7 mouse cellular contexts compared by ENCODE assay signal in genomic region chr14:14067648-14068472, GRCm38 (mm10). TPM values are rescaled to one million over a fixed set of nuclear protein-coding genes. Genes with fewer than 3 reads are reported as not detected.
DNase-seq lines count a peak whose midpoint lies in the region; ATAC-seq and TF ChIP-seq lines count a peak whose summit lies in the region.

No protein-coding gene starts in this region.

- peaks cover 10% of the 10 kb centered on the region for H3K4me1 ChIP-seq in brown adipose tissue, adult 24 weeks (ENCODE audit: control insufficient read depth, insufficient read depth, insufficient read length, low read length)
- peaks cover 100% of the 10 kb centered on the region for H3K4me1 ChIP-seq in forebrain, embryonic 10.5 days
- peaks cover 56% of the 10 kb centered on the region for H3K4me1 ChIP-seq in megakaryocyte, embryonic 14.5 days
- peaks cover 10% of the 10 kb centered on the region for H3K4me1 ChIP-seq in spleen, adult 2 months (ENCODE audit: control insufficient read depth, insufficient read depth, insufficient read length)

- peak overlapping the region; percentile 35 for H3K4me3 ChIP-seq in brown adipose tissue, adult 24 weeks (ENCODE audit: insufficient read depth, low read depth, low read length)
- peak overlapping the region; percentile 39 for H3K4me3 ChIP-seq in forebrain, embryonic 10.5 days
- H3K4me3 ChIP-seq in megakaryocyte, embryonic 14.5 days (replicated peaks): peak overlapping the region; percentile 87
- peak overlapping the region; percentile 72 for H3K4me3 ChIP-seq in spleen, adult 2 months (ENCODE audit: extremely low read depth, insufficient read depth, insufficient read length)

- in situ Hi-C loops in Patski (cut with MboI; ENCODE audit: low pct_unique_long_range_greater_than_20kb): no loop called here

- no peaks in the 10 kb centered on the region; the same call in 1 of the 2 replicates for H3K36me3 ChIP-seq in forebrain, embryonic 10.5 days (replicated peaks)
- H3K36me3 ChIP-seq in megakaryocyte, embryonic 14.5 days (replicated peaks; ENCODE audit: low read length): peaks cover 31% of the 10 kb centered on the region
- H3K36me3 ChIP-seq in spleen, adult 2 months (ENCODE audit: control insufficient read depth, insufficient read depth, low read length): peaks cover 1% of the 10 kb centered on the region; the same call in 1 of the 2 replicates

- CTCF ChIA-PET in Patski (lab: Charles Lee): interaction anchor here (1.0 to 5.3 kb wide), 6 partner anchors 13 to 118 kb away, joined by 3 to 20 read pairs (median 4); no protein-coding TSS in a partner anchor

- ATAC-seq in Patski: peak; percentile 79

- TF ChIP-seq CTCF in Patski (IDR thresholded peaks at IDR 0.05): no peak
- TF ChIP-seq CTCF in spleen, adult 2 months (IDR thresholded peaks at IDR 0.05; ENCODE audit: extremely low read depth, insufficient read depth, insufficient read length, insufficient replicate concordance): no peak

- DNase-seq in Patski (ENCODE audit: low read depth, low spot score): peak; percentile 84
- peak; percentile 37 for DNase-seq in forebrain, embryonic 10.5 days (ENCODE audit: extremely low spot score, low spot score)
- DNase-seq in heart, postnatal 36 days: peak; percentile 22 to 59
- DNase-seq in kidney, postnatal 4 days: peak; percentile 38 to 63
- DNase-seq in spleen, adult 2 months (ENCODE audit: low read depth in 1 of 2, low spot score in 2 of 2): peak; percentile 17 to 60

- POLR2A ChIA-PET in Patski (lab: Charles Lee): interaction anchor here (0.6 to 1.4 kb wide), 3 partner anchors 23 to 78 kb away, joined by 3 to 5 read pairs (median 4); no protein-coding TSS in a partner anchor

- intact Hi-C loops in heart, postnatal 36 days (cut with DNase I): no loop called here

- TF ChIP-seq POLR2A in spleen, adult 2 months (IDR thresholded peaks at IDR 0.05; ENCODE audit: low read depth, low read length): peak; percentile 16; the same call in 1 of the 2 replicates

- no peaks in the 10 kb centered on the region for H3K9me3 ChIP-seq in forebrain, embryonic 10.5 days
- H3K9me3 ChIP-seq in megakaryocyte, embryonic 14.5 days: no peaks in the 10 kb centered on the region

- H3K27ac ChIP-seq in brown adipose tissue, adult 24 weeks (replicated peaks; ENCODE audit: low read depth, low read length): peak overlapping the region; percentile 48; the same call in 1 of the 2 replicates
- peak overlapping the region; percentile 88 for H3K27ac ChIP-seq in forebrain, embryonic 10.5 days
- peak overlapping the region; percentile 95 for H3K27ac ChIP-seq in spleen, adult 2 months (ENCODE audit: insufficient read depth, low read length)

- no peaks in the 10 kb centered on the region for H3K27me3 ChIP-seq in Patski
- H3K27me3 ChIP-seq in forebrain, embryonic 10.5 days (ENCODE audit: poor library complexity, severe bottlenecking): no peaks in the 10 kb centered on the region
- no peaks in the 10 kb centered on the region for H3K27me3 ChIP-seq in megakaryocyte, embryonic 14.5 days (replicated peaks)
- H3K27me3 ChIP-seq in spleen, adult 2 months (ENCODE audit: control insufficient read depth, insufficient read depth, low read length): no peaks in the 10 kb centered on the region

- 9% methylated on average over 10 of the region's 10 CpGs for WGBS in forebrain, embryonic 10.5 days
- 7% methylated on average over 10 of the region's 10 CpGs for WGBS in spleen, adult 2 months

RNA-seq across cellular contexts. Expression of gene Psmd6, which starts 52.9 kb away (rescaled TPM):
- polyA plus RNA-seq in Patski (2021): 159 TPM
- 93.7 and 107 TPM in 2 replicates for polyA plus RNA-seq in brown adipose tissue, adult 24 weeks (2012; ENCODE audit: insufficient read depth, insufficient read length, missing spikeins)
- polyA plus RNA-seq in forebrain, embryonic 10.5 days (2016; fragmentation: Nextera tagmentation; extraction: Ambion mirVana): 294 and 295 TPM in 2 replicates
- 10 to 100 TPM; 83.0 to 89.4 TPM for total RNA-seq in heart, postnatal 36 days (2021)
- 13.9 and 38.7 TPM in 2 replicates for polyA plus RNA-seq in megakaryocyte, embryonic 14.5 days (2012; ENCODE audit: insufficient read depth, low replicate concordance)
- 12.4 and 15.0 TPM in 2 replicates for polyA plus RNA-seq in spleen, adult 2 months (2012; rRNA removed)

Comparison
In these comparisons a context has a peak if more than half of its experiments do, and no peak if none do; other contexts are left out.
1. Peak in every context shown above with its lines: DNase-seq, ATAC-seq, H3K4me3 ChIP-seq and H3K27ac ChIP-seq.
2. H3K4me3 ChIP-seq: peak in every context shown above with its lines; median percentile 87 in megakaryocyte, embryonic 14.5 days; 72 in spleen, adult 2 months; 39 in forebrain, embryonic 10.5 days; 35 in brown adipose tissue, adult 24 weeks.